Mouse (Mus musculus): ENCODE measurements around the gene Sema5a. TPM values are rescaled to one million over a fixed set of nuclear protein-coding genes. Genes with fewer than 3 reads are reported as not detected.
A peak's percentile ranks its signal among the peaks of the same experiment; 100 is the strongest.

Sema5a gene
- polyA plus RNA-seq, 1 experiment: 7.6 TPM

- WGBS: under 1% methylated on average over 47 of the region's 47 CpGs
- H3K4me1 ChIP-seq (ENCODE audit: control insufficient read depth, insufficient read depth, low read length): no peaks in the 10 kb centered on the region
- DNase-seq: peak; percentile 89
- peak overlapping the region; percentile 86 for H3K4me3 ChIP-seq (replicated peaks; ENCODE audit: extremely low read depth, low read depth, low read length)
- TF ChIP-seq CTCF (IDR thresholded peaks at IDR 0.05; ENCODE audit: insufficient read depth, low read length) (peak; percentile 67), POLR2A (IDR thresholded peaks at IDR 0.05; ENCODE audit: borderline replicate concordance, extremely low read depth, low read depth, low read length) (no peak)
These were observed 1.4 kb downstream of the Sema5a start for GRCm38 (mm10) chr15:32245837-32246670.

- DNase-seq: no peak
- Histone ChIP-seq H3K4me1 (ENCODE audit: control insufficient read depth, insufficient read depth, low read length) (no peaks in the 10 kb centered on the region), H3K4me3 (replicated peaks; ENCODE audit: extremely low read depth, low read depth, low read length) (no peak overlapping the region)
- 43% methylated on average over 5 of the region's 5 CpGs for WGBS
- TF ChIP-seq POLR2A (IDR thresholded peaks at IDR 0.05; ENCODE audit: borderline replicate concordance, extremely low read depth, low read depth, low read length): no peak
- TF ChIP-seq CTCF (IDR thresholded peaks at IDR 0.05; ENCODE audit: insufficient read depth, low read length): no peak
These were observed 2.7 kb downstream of the Sema5a start for GRCm38 (mm10) chr15:32247281-32247680.

GRCm38 (mm10) chr15:32254806-32255205 lies 10.2 kb downstream of the Sema5a start:
- WGBS: 65% methylated on average over 2 of the region's 2 CpGs
- DNase-seq: no peak
- Histone ChIP-seq H3K4me3 (replicated peaks; ENCODE audit: extremely low read depth, low read depth, low read length) (no peak overlapping the region), H3K4me1 (ENCODE audit: control insufficient read depth, insufficient read depth, low read length) (no peaks in the 10 kb centered on the region)
- TF ChIP-seq CTCF (IDR thresholded peaks at IDR 0.05; ENCODE audit: insufficient read depth, low read length) (no peak), POLR2A (IDR thresholded peaks at IDR 0.05; ENCODE audit: borderline replicate concordance, extremely low read depth, low read depth, low read length) (no peak)

- Histone ChIP-seq H3K4me1 (ENCODE audit: control insufficient read depth, insufficient read depth, low read length) (no peaks in the 10 kb centered on the region), H3K4me3 (replicated peaks; ENCODE audit: extremely low read depth, low read depth, low read length) (no peak overlapping the region)
- WGBS: 66% methylated on average over 8 of the region's 8 CpGs
- DNase-seq: no peak
- TF ChIP-seq CTCF (IDR thresholded peaks at IDR 0.05; ENCODE audit: insufficient read depth, low read length): no peak
- no peak for TF ChIP-seq POLR2A (IDR thresholded peaks at IDR 0.05; ENCODE audit: borderline replicate concordance, extremely low read depth, low read depth, low read length)
These were observed 12.7 kb downstream of the Sema5a start for GRCm38 (mm10) chr15:32257340-32257739.

- 48% methylated on average over 7 of the region's 7 CpGs for WGBS
- Histone ChIP-seq H3K4me3 (replicated peaks; ENCODE audit: extremely low read depth, low read depth, low read length) (no peak overlapping the region), H3K4me1 (ENCODE audit: control insufficient read depth, insufficient read depth, low read length) (no peaks in the 10 kb centered on the region)
- no peak for TF ChIP-seq CTCF (IDR thresholded peaks at IDR 0.05; ENCODE audit: insufficient read depth, low read length)
- no peak for TF ChIP-seq POLR2A (IDR thresholded peaks at IDR 0.05; ENCODE audit: borderline replicate concordance, extremely low read depth, low read depth, low read length)
- DNase-seq: no peak
These were observed 13.3 kb downstream of the Sema5a start for GRCm38 (mm10) chr15:32257886-32258319.

GRCm38 (mm10) chr15:32259362-32260096 lies 14.9 kb downstream of the Sema5a start:
- Histone ChIP-seq H3K4me1 (ENCODE audit: control insufficient read depth, insufficient read depth, low read length) (no peaks in the 10 kb centered on the region), H3K4me3 (replicated peaks; ENCODE audit: extremely low read depth, low read depth, low read length) (no peak overlapping the region)
- no peak for DNase-seq
- no peak for TF ChIP-seq CTCF (IDR thresholded peaks at IDR 0.05; ENCODE audit: insufficient read depth, low read length)
- no peak for TF ChIP-seq POLR2A (IDR thresholded peaks at IDR 0.05; ENCODE audit: borderline replicate concordance, extremely low read depth, low read depth, low read length)
- WGBS: 83% methylated on average over 5 of the region's 5 CpGs

- TF ChIP-seq POLR2A (IDR thresholded peaks at IDR 0.05; ENCODE audit: borderline replicate concordance, extremely low read depth, low read depth, low read length) (no peak), CTCF (IDR thresholded peaks at IDR 0.05; ENCODE audit: insufficient read depth, low read length) (no peak)
- no peak for DNase-seq
- WGBS: 78% methylated on average over 5 of the region's 5 CpGs
- no peak overlapping the region for H3K4me3 ChIP-seq (replicated peaks; ENCODE audit: extremely low read depth, low read depth, low read length)
- H3K4me1 ChIP-seq (ENCODE audit: control insufficient read depth, insufficient read depth, low read length): peaks cover 2% of the 10 kb centered on the region
These were observed 16.3 kb downstream of the Sema5a start for GRCm38 (mm10) chr15:32260942-32261341.

- no peak for DNase-seq
- no peak for TF ChIP-seq POLR2A (IDR thresholded peaks at IDR 0.05; ENCODE audit: borderline replicate concordance, extremely low read depth, low read depth, low read length)
- Histone ChIP-seq H3K4me1 (ENCODE audit: control insufficient read depth, insufficient read depth, low read length) (peaks cover 2% of the 10 kb centered on the region), H3K4me3 (replicated peaks; ENCODE audit: extremely low read depth, low read depth, low read length) (no peak overlapping the region)
- 59% methylated on average over 3 of the region's 3 CpGs for WGBS
These were observed 19.0 kb downstream of the Sema5a start for GRCm38 (mm10) chr15:32263651-32264050.

- no peak for DNase-seq
- WGBS: 66% methylated on average over 7 of the region's 7 CpGs
- no peak for TF ChIP-seq POLR2A (IDR thresholded peaks at IDR 0.05; ENCODE audit: borderline replicate concordance, extremely low read depth, low read depth, low read length)
- no peak for TF ChIP-seq CTCF (IDR thresholded peaks at IDR 0.05; ENCODE audit: insufficient read depth, low read length)
- peaks cover 2% of the 10 kb centered on the region for H3K4me1 ChIP-seq (ENCODE audit: control insufficient read depth, insufficient read depth, low read length)
- H3K4me3 ChIP-seq (replicated peaks; ENCODE audit: extremely low read depth, low read depth, low read length): no peak overlapping the region
These were observed 20.3 kb downstream of the Sema5a start for GRCm38 (mm10) chr15:32264822-32265377.
